Mouse (Mus musculus) brain, embryonic 14.5 days (tissue): ENCODE measurements around the gene Map7d1.

ENCODE experiments used
- CTCF ChIP-seq: fragments of 200-500 bp; IDR thresholded peaks from 2 replicates; pipeline ENCODE4 v1.5.1; 2012; ENCODE audit warnings: inconsistent platforms, mild to moderate bottlenecking, moderate library complexity, borderline replicate concordance; ENCODE audit not compliant: insufficient read depth, insufficient read length; ENCODE audit errors: extremely low read depth
- POLR2A ChIP-seq: fragments of 200-500 bp; IDR thresholded peaks from 2 replicates; pipeline ENCODE4 v1.6.1; 2012; ENCODE audit warnings: mild to moderate bottlenecking, inconsistent platforms, borderline replicate concordance; ENCODE audit not compliant: poor library complexity, insufficient read depth, insufficient read length, severe bottlenecking; ENCODE audit errors: extremely low read depth

GRCm38 (mm10) chr4:126295152-126295551 lies 39.0 kb upstream of the Map7d1 start:
- no peak for TF ChIP-seq CTCF
- TF ChIP-seq POLR2A = no peak
